Mouse (Mus musculus) kidney, postnatal 10 days (tissue): ENCODE measurements around the gene Golga3.

Source experiments
- DNase-seq: peaks from one replicate; pipeline ENCODE4 v3.0.0; 2021; ENCODE audit warnings: mixed read lengths

Golga3 gene

GRCm38 (mm10) chr5:110231638-110232037 is 55.1 kb downstream of the Golga3 start:
- peak; percentile 20 for DNase-seq

GRCm38 (mm10) chr5:110232346-110232745 is 55.8 kb downstream of the Golga3 start:
- DNase-seq = no peak

GRCm38 (mm10) chr5:110244091-110244490 is 67.6 kb downstream of the Golga3 start:
- no peak for DNase-seq

- DNase-seq = no peak
Measured at GRCm38 (mm10) chr5:110266941-110267340, 90.4 kb downstream of the Golga3 start.

GRCm38 (mm10) chr5:110269141-110270101 is 92.9 kb downstream of the Golga3 start, which contains the start of gene Pgam5:
TSS of gene Pgam5 (minus strand) at chr5:110269913.
- DNase-seq = peak; percentile 96

GRCm38 (mm10) chr5:110270242-110270641 is 93.7 kb downstream of the Golga3 start:
- DNase-seq = peak; percentile 11

- no peak for DNase-seq
Measured at GRCm38 (mm10) chr5:110274147-110274546, 97.6 kb downstream of the Golga3 start.

- DNase-seq = no peak
Measured at GRCm38 (mm10) chr5:110274846-110275245, 98.3 kb downstream of the Golga3 start.
